Mouse (Mus musculus) adrenal gland, adult 10 weeks (tissue): Measurements from ENCODE around the gene Prkcb. TPM values are rescaled to one million over a fixed set of nuclear protein-coding genes. Genes with fewer than 3 reads are reported as not detected.

Experiments
- polyA plus RNA-seq: library from polyadenylated mRNA; stranded (reverse); fragments of 350-450 nt; fragmentation: Illumina TruSeq; extraction: RNeasy Lipid Tissue Mini Kit (QIAGEN cat#74804); gene quantifications from one replicate; pipeline ENCODE4 v1.2.3, GENCODE M21; 2014; ENCODE audit warnings: low read depth, low replicate concordance

Gene Prkcb
- polyA plus RNA-seq = 25.9 TPM

DNA sequence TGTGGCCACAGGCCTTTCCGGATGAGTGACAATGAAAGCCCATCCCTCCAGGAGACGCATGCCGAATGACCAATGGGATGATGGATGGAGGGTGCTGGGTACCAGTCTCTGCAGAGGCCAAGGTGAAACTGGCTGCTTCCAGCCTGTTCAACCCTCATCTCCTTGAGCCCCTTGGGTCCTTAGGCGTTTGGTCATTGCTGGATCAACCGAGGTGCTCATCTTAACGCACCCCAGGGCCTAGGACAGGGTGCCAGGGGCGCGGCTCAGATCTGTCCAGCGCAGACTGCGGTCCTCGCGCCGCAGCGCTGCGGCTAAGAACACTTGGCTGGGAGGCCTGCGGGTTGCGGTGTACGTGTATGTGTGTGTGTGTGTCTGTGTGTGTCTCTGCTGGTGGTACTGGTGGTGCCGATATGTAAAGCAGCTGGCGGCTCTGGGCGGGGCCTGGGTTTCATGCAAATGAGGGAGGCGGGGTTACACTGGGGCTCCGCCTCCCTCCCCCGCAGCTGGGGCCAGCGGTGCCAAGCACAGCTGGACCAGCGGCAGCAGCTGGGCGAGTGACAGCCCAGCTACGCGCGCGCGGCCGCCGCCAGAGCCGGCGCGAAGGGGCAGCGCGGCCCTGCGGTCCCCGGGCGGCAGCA is at the start of gene Prkcb:
Prkcb (plus strand) TSS at position 147 of the 638 bp plus-strand sequence.

DNA sequence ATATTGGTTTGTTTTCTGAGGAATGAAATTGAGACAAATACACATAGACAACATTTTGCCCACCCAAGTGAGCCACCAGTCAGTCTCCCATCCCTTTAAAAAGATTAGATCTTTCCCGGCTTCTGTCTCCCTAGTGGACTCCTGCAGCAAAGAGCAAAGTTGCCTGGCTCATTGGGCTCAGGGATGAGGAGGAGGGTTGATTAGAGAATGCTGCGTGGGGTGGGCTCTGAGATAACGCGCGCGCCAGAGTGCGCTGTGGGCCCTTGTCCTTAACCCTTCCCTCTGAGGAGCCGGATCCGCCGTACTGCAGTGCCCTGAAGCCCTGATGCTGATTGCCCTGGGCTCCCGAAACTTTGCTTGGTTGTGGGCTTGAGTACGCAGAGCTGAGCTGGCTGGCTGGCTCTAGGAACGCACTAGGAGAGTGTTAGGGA is 381.9 kb downstream of the Prkcb start, which contains the start of gene Cacng3:
Cacng3 (plus strand) TSS at position 51 of the 431 bp plus-strand sequence.

Other genes starting within 250 kb of the Prkcb start
- gene Ubfd1, start 221.6 kb upstream of the Prkcb start, polyA plus RNA-seq = 37.2 TPM
- gene Ears2, start 221.5 kb upstream of the Prkcb start, polyA plus RNA-seq = 3.3 TPM
- 737 TPM for gene Ndufab1, start 186.9 kb upstream of the Prkcb start, polyA plus RNA-seq
- gene Palb2, start 155.8 kb upstream of the Prkcb start, polyA plus RNA-seq = 1.8 TPM
- gene Dctn5, start 155.7 kb upstream of the Prkcb start, polyA plus RNA-seq = 122 TPM
- 0.82 TPM for gene Plk1, start 129.3 kb upstream of the Prkcb start, polyA plus RNA-seq
- not detected for gene Ern2, start 102.5 kb upstream of the Prkcb start, polyA plus RNA-seq
- gene Chp2, start 69.3 kb upstream of the Prkcb start, polyA plus RNA-seq = 1.8 TPM